Mouse (Mus musculus) stomach, postnatal 0 days (tissue): Measurements from ENCODE around the gene Lrch3.

Experiments
- CTCF ChIP-seq: IDR thresholded peaks from 2 replicates; pipeline ENCODE4 v1.5.1; 2016; ENCODE audit warnings: antibody characterized with exemption, low read depth, mild to moderate bottlenecking, moderate library complexity
- EP300 ChIP-seq: optimal IDR thresholded peaks from 2 replicates; pipeline ENCODE3; 2016; ENCODE audit warnings: antibody characterized with exemption

DNA sequence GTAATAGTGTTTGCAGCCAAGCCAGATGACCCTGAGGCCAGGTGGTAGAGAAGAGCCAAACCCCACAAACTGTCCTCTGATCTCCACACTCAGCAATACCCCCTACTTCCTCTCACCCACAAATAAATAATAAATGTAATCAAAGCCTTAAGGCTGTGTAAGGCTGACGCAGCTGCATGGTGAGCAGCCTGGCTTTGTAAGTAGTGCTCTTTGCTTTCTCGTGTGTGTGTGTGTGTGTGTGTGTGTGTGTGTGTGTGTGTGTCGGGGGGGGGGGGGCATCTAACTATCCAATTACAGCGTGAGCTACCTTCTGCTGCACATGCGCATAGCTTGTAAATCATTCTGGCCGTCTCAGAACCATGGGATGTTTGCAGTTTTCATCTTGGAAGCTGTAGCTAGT lies 40.4 kb downstream of the Lrch3 start:
- no peak for TF ChIP-seq CTCF
- no peak for TF ChIP-seq EP300
